Mouse (Mus musculus) neural tube, embryonic 13.5 days (tissue): Measurements from ENCODE around the gene Mcu. TPM values are rescaled to one million over a fixed set of nuclear protein-coding genes. Genes with fewer than 3 reads are reported as not detected.

Source experiments
- ATAC-seq: fragments of 200-750 bp; cut with Nextera tagmentation; 2 replicates; pipeline ENCODE4 v1.8.0; 2017; ENCODE audit warnings: low read depth, mild to moderate bottlenecking, moderate TSS enrichment, moderate library complexity
- H3K27ac ChIP-seq: fragments of 300-500 bp; sonication (generic); replicated peaks from 2 replicates; pipeline ENCODE4 v1.5.1; 2015; ENCODE audit warnings: moderate library complexity, mild to moderate bottlenecking, inconsistent platforms
- H3K27me3 ChIP-seq: fragments of 300-500 bp; sonication (generic); 2 replicates; pipeline ENCODE4 v1.6.1; 2015; ENCODE audit warnings: mild to moderate bottlenecking, inconsistent platforms
- H3K36me3 ChIP-seq: fragments of 300-500 bp; sonication (generic); 2 replicates; pipeline ENCODE4 v1.6.1; 2015; ENCODE audit warnings: mild to moderate bottlenecking, inconsistent platforms
- H3K4me1 ChIP-seq: fragments of 300-500 bp; sonication (generic); replicated peaks from 2 replicates; pipeline ENCODE4 v1.6.1; 2015; ENCODE audit warnings: inconsistent platforms
- H3K4me2 ChIP-seq: fragments of 300-500 bp; sonication (generic); 2 replicates; pipeline ENCODE4 v1.6.1; 2015; ENCODE audit warnings: inconsistent platforms, mild to moderate bottlenecking, moderate library complexity
- H3K4me3 ChIP-seq: fragments of 300-500 bp; sonication (generic); 2 replicates; pipeline ENCODE4 v1.5.1; 2015; ENCODE audit warnings: mild to moderate bottlenecking, inconsistent platforms
- H3K9ac ChIP-seq: fragments of 300-500 bp; sonication (generic); 2 replicates; pipeline ENCODE4 v1.6.1; 2015; ENCODE audit warnings: moderate library complexity, mild to moderate bottlenecking, inconsistent platforms
- H3K9me3 ChIP-seq: fragments of 300-500 bp; sonication (generic); 2 replicates; pipeline ENCODE4 v1.6.1; 2016; ENCODE audit warnings: inconsistent platforms
- WGBS: fragments of 180-500 bp; shearing (Covaris S2); methylation state at CpG from one replicate; pipeline ENCODE4 v1.1.7; 2015; 5-methylcytosine and 5-hydroxymethylcytosine counted together
- polyA plus RNA-seq: library from polyadenylated mRNA; unstranded; fragments of >200 nt; fragmentation: Nextera tagmentation; extraction: Ambion mirVana; gene quantifications from 2 replicates; pipeline ENCODE4 v1.2.1, GENCODE M21; 2015

The Mcu gene
- polyA plus RNA-seq, 1 experiment from 2014 or later = 34.4 TPM

- H3K4me1 ChIP-seq = peaks cover 5% of the 10 kb centered on the region; the same call in 1 of the 2 replicates
- H3K36me3 ChIP-seq = no peaks in the 10 kb centered on the region
- H3K27me3 ChIP-seq = no peaks in the 10 kb centered on the region
- ATAC-seq = no peak
- no peak overlapping the region for H3K27ac ChIP-seq
- H3K4me2 ChIP-seq = no peak overlapping the region
- WGBS = 72% methylated on average over 5 of the region's 5 CpGs
- H3K4me3 ChIP-seq = no peak overlapping the region
- H3K9ac ChIP-seq = no peak overlapping the region
- H3K9me3 ChIP-seq = no peaks in the 10 kb centered on the region
Observed at GRCm38 (mm10) chr10:59470451-59470850, 146.0 kb downstream of the Mcu start.

- peaks cover 6% of the 10 kb centered on the region; the same call in 1 of the 2 replicates for H3K4me1 ChIP-seq
- no peak overlapping the region for H3K9ac ChIP-seq
- WGBS = 86% methylated on average over 12 of the region's 12 CpGs
- no peak overlapping the region for H3K27ac ChIP-seq
- ATAC-seq = no peak
- H3K4me3 ChIP-seq = no peak overlapping the region
- no peak overlapping the region for H3K4me2 ChIP-seq
- no peaks in the 10 kb centered on the region for H3K36me3 ChIP-seq
- H3K9me3 ChIP-seq = no peaks in the 10 kb centered on the region
- H3K27me3 ChIP-seq = no peaks in the 10 kb centered on the region
Observed at GRCm38 (mm10) chr10:59467297-59467696, 149.2 kb downstream of the Mcu start.

- Histone ChIP-seq H3K36me3 (no peaks in the 10 kb centered on the region), H3K4me2 (no peak overlapping the region), H3K4me1 (peaks cover 9% of the 10 kb centered on the region; the same call in 1 of the 2 replicates), H3K27ac (no peak overlapping the region), H3K9me3 (no peaks in the 10 kb centered on the region), H3K9ac (no peak overlapping the region), H3K27me3 (no peaks in the 10 kb centered on the region), H3K4me3 (no peak overlapping the region)
- no peak for ATAC-seq
- 88% methylated on average over 4 of the region's 4 CpGs for whole genome bisulfite sequencing
Observed at GRCm38 (mm10) chr10:59466626-59467025, 149.9 kb downstream of the Mcu start.

GRCm38 (mm10) chr10:59465546-59465945 is 150.9 kb downstream of the Mcu start:
- no peak overlapping the region for H3K9ac ChIP-seq
- ATAC-seq = no peak
- no peaks in the 10 kb centered on the region for H3K9me3 ChIP-seq
- no peak overlapping the region for H3K4me2 ChIP-seq
- H3K4me1 ChIP-seq = peaks cover 9% of the 10 kb centered on the region; the same call in 1 of the 2 replicates
- H3K27me3 ChIP-seq = no peaks in the 10 kb centered on the region
- no peaks in the 10 kb centered on the region for H3K36me3 ChIP-seq
- WGBS = 88% methylated on average over 3 of the region's 3 CpGs
- H3K27ac ChIP-seq = no peak overlapping the region
- H3K4me3 ChIP-seq = no peak overlapping the region

GRCm38 (mm10) chr10:59462307-59462706 is 154.2 kb downstream of the Mcu start:
- no peak overlapping the region for H3K27ac ChIP-seq
- 79% methylated on average over 6 of the region's 6 CpGs for WGBS
- ATAC-seq = no peak

GRCm38 (mm10) chr10:59459767-59460166 is 156.7 kb downstream of the Mcu start:
- H3K9me3 ChIP-seq = no peaks in the 10 kb centered on the region
- no peak overlapping the region for H3K27ac ChIP-seq
- no peaks in the 10 kb centered on the region for H3K27me3 ChIP-seq
- H3K4me3 ChIP-seq = no peak overlapping the region
- ATAC-seq = no peak
- 0 out of 2 replicates have a peak, but pooled peaks cover 4% of the 10 kb centered on the region for H3K4me1 ChIP-seq
- WGBS = 84% methylated on average over 12 of the region's 12 CpGs
- H3K36me3 ChIP-seq = 0 out of 2 replicates have a peak, but pooled peaks cover 2% of the 10 kb centered on the region
- H3K4me2 ChIP-seq = no peak overlapping the region
- no peak overlapping the region for H3K9ac ChIP-seq

More at GRCm38 (mm10) chr10:59462307-59462706, 154.2 kb downstream of the Mcu start:
- Histone ChIP-seq H3K9ac (no peak overlapping the region), H3K9me3 (no peaks in the 10 kb centered on the region), H3K4me1 (0 out of 2 replicates have a peak, but pooled peaks cover 4% of the 10 kb centered on the region), H3K4me3 (no peak overlapping the region), H3K27me3 (no peaks in the 10 kb centered on the region), H3K4me2 (no peak overlapping the region), H3K36me3 (no peaks in the 10 kb centered on the region)

GRCm38 (mm10) chr10:59454631-59455030 is 161.9 kb downstream of the Mcu start:
- Histone ChIP-seq H3K4me2 (no peak overlapping the region), H3K36me3 (peaks cover 10% of the 10 kb centered on the region), H3K9me3 (no peaks in the 10 kb centered on the region), H3K27me3 (no peaks in the 10 kb centered on the region), H3K4me1 (no peaks in the 10 kb centered on the region; the same call in 1 of the 2 replicates), H3K27ac (no peak overlapping the region), H3K9ac (no peak overlapping the region), H3K4me3 (no peak overlapping the region)
- ATAC-seq = no peak
- 97% methylated on average over 15 of the region's 15 CpGs for WGBS

- no peak overlapping the region for H3K4me3 ChIP-seq
- H3K27me3 ChIP-seq = no peaks in the 10 kb centered on the region
- peak; percentile 74; the same call in 1 of the 2 replicates for ATAC-seq
- no peaks in the 10 kb centered on the region; the same call in 1 of the 2 replicates for H3K4me1 ChIP-seq
- H3K36me3 ChIP-seq = peaks cover 10% of the 10 kb centered on the region
- H3K9ac ChIP-seq = no peak overlapping the region
- no peak overlapping the region for H3K27ac ChIP-seq
- H3K9me3 ChIP-seq = no peaks in the 10 kb centered on the region
- WGBS = 36% methylated on average over 5 of the region's 5 CpGs
- no peak overlapping the region for H3K4me2 ChIP-seq
Observed at GRCm38 (mm10) chr10:59451839-59452238, 164.7 kb downstream of the Mcu start.

- no peak for ATAC-seq
- peaks cover 6% of the 10 kb centered on the region for H3K36me3 ChIP-seq
- 90% methylated on average over 9 of the region's 9 CpGs for WGBS
Observed at GRCm38 (mm10) chr10:59447546-59447945, 168.9 kb downstream of the Mcu start.

GRCm38 (mm10) chr10:59446911-59447437 is 169.5 kb downstream of the Mcu start:
- H3K4me2 ChIP-seq = no peak overlapping the region
- H3K36me3 ChIP-seq = peaks cover 6% of the 10 kb centered on the region
- H3K4me3 ChIP-seq = no peak overlapping the region
- H3K27me3 ChIP-seq = no peaks in the 10 kb centered on the region
- H3K27ac ChIP-seq = no peak overlapping the region
- 96% methylated on average over 10 of the region's 10 CpGs for WGBS
- no peaks in the 10 kb centered on the region for H3K9me3 ChIP-seq
- peaks cover 9% of the 10 kb centered on the region for H3K4me1 ChIP-seq
- H3K9ac ChIP-seq = no peak overlapping the region
- no peak for ATAC-seq

More at GRCm38 (mm10) chr10:59447546-59447945, 168.9 kb downstream of the Mcu start:
- Histone ChIP-seq H3K9me3 (no peaks in the 10 kb centered on the region), H3K4me1 (peaks cover 9% of the 10 kb centered on the region), H3K4me3 (no peak overlapping the region), H3K27me3 (no peaks in the 10 kb centered on the region), H3K4me2 (no peak overlapping the region), H3K9ac (no peak overlapping the region), H3K27ac (no peak overlapping the region)

- Histone ChIP-seq H3K9ac (no peak overlapping the region), H3K4me3 (no peak overlapping the region), H3K27ac (no peak overlapping the region), H3K4me2 (no peak overlapping the region), H3K27me3 (no peaks in the 10 kb centered on the region), H3K36me3 (no peaks in the 10 kb centered on the region), H3K9me3 (no peaks in the 10 kb centered on the region), H3K4me1 (peaks cover 9% of the 10 kb centered on the region)
- ATAC-seq = no peak
- 36% methylated on average over 8 of the region's 8 CpGs for WGBS
Observed at GRCm38 (mm10) chr10:59444635-59445034, 171.9 kb downstream of the Mcu start.

- no peak overlapping the region for H3K4me2 ChIP-seq
- H3K9ac ChIP-seq = no peak overlapping the region
- H3K27me3 ChIP-seq = no peaks in the 10 kb centered on the region
- H3K9me3 ChIP-seq = no peaks in the 10 kb centered on the region
- peaks cover 9% of the 10 kb centered on the region for H3K4me1 ChIP-seq
- no peak for ATAC-seq
- 66% methylated on average over 3 of the region's 3 CpGs for WGBS
- no peaks in the 10 kb centered on the region for H3K36me3 ChIP-seq
- no peak overlapping the region for H3K27ac ChIP-seq
- no peak overlapping the region for H3K4me3 ChIP-seq
Observed at GRCm38 (mm10) chr10:59444106-59444505, 172.4 kb downstream of the Mcu start.

- Histone ChIP-seq H3K27me3 (no peaks in the 10 kb centered on the region), H3K4me3 (no peak overlapping the region), H3K27ac (no peak overlapping the region), H3K4me1 (peaks cover 9% of the 10 kb centered on the region), H3K4me2 (no peak overlapping the region), H3K9me3 (no peaks in the 10 kb centered on the region), H3K36me3 (no peaks in the 10 kb centered on the region), H3K9ac (no peak overlapping the region)
- 20% methylated on average over 7 of the region's 7 CpGs for WGBS
- no peak for ATAC-seq
Observed at GRCm38 (mm10) chr10:59443212-59443611, 173.3 kb downstream of the Mcu start.
